Mouse (Mus musculus) C2C12 (cell line): ENCODE data around the gene Olfr319.

ENCODE experiments used
- CTCF ChIP-seq: IDR thresholded peaks from one replicate; pipeline ENCODE4 v1.5.1; 2011; ENCODE audit not compliant: control insufficient read depth, insufficient read depth, insufficient read length
- MAX ChIP-seq: IDR thresholded peaks from one replicate; pipeline ENCODE4 v1.6.1; 2011; ENCODE audit warnings: mild to moderate bottlenecking, control low read depth
- MYOD1 ChIP-seq: IDR thresholded peaks from one replicate; pipeline ENCODE4 v1.6.1; 2011; ENCODE audit warnings: low read depth; ENCODE audit not compliant: control insufficient read depth, insufficient read length
- USF1 ChIP-seq: IDR thresholded peaks from one replicate; pipeline ENCODE4 v1.6.1; 2011; ENCODE audit warnings: low read depth, mild to moderate bottlenecking, control low read depth, moderate library complexity

GRCm38 (mm10) chr11:58658596-58658995, 40.4 kb upstream of the Olfr319 start, which contains the start of gene Olfr322:
- TF ChIP-seq CTCF (no peak), USF1 (no peak), MAX (no peak), MYOD1 (no peak)
